Mouse (Mus musculus) thymus, adult 2 months (tissue): ENCODE measurements around the gene Plxna4.

Experiments used
- CTCF ChIP-seq: fragments of 200-500 bp; IDR thresholded peaks from 2 replicates; pipeline ENCODE4 v1.5.1; 2012; ENCODE audit warnings: mild to moderate bottlenecking, control low read depth, low read length, moderate library complexity, borderline replicate concordance; ENCODE audit not compliant: control insufficient read depth, poor library complexity, insufficient read depth; ENCODE audit errors: extremely low read depth
- POLR2A ChIP-seq: fragments of 200-500 bp; IDR thresholded peaks from 2 replicates; pipeline ENCODE4 v1.6.1; 2012; ENCODE audit warnings: mild to moderate bottlenecking, low read length, control low read depth, moderate library complexity; ENCODE audit not compliant: control insufficient read depth, poor library complexity, insufficient read depth; ENCODE audit errors: extremely low read depth

GRCm38 (mm10) chr6:32377181-32377580 lies 210.8 kb downstream of the Plxna4 start:
- no peak for TF ChIP-seq POLR2A
- TF ChIP-seq CTCF: no peak
